Mouse (Mus musculus) neural tube, embryonic 14.5 days (tissue): ENCODE measurements at regions not wholly inside any gene's neighbourhood (a gene's known extent, or its start where the extent isn't known, plus 50 kb on each side); places are given as distances from the start of the nearest gene placed in this dataset.

ENCODE experiments used
- ATAC-seq: fragments of 200-750 bp; cut with Nextera tagmentation; 2 replicates; pipeline ENCODE4 v1.8.0; 2017; ENCODE audit warnings: low read depth, mild to moderate bottlenecking, moderate TSS enrichment, moderate library complexity
- H3K27ac ChIP-seq: fragments of 300-500 bp; sonication (generic); 2 replicates; pipeline ENCODE4 v1.5.1; 2014; ENCODE audit warnings: low read depth, mild to moderate bottlenecking, control low read depth, low read length, moderate library complexity, mixed read lengths
- H3K27me3 ChIP-seq: fragments of 300-500 bp; sonication (generic); 2 replicates; pipeline ENCODE4 v1.6.1; 2014; ENCODE audit warnings: low read length; ENCODE audit not compliant: control insufficient read depth, insufficient read depth
- H3K36me3 ChIP-seq: fragments of 300-500 bp; sonication (generic); 2 replicates; pipeline ENCODE4 v1.6.1; 2014; ENCODE audit warnings: low read length, mixed read lengths; ENCODE audit not compliant: control insufficient read depth, insufficient read depth
- H3K4me1 ChIP-seq: fragments of 300-500 bp; sonication (generic); 2 replicates; pipeline ENCODE4 v1.6.1; 2014; ENCODE audit warnings: low read length; ENCODE audit not compliant: control insufficient read depth, insufficient read depth
- H3K4me2 ChIP-seq: fragments of 300-500 bp; sonication (generic); 2 replicates; pipeline ENCODE4 v1.6.1; 2014; ENCODE audit warnings: mild to moderate bottlenecking, low read depth, low read length, control low read depth
- H3K4me3 ChIP-seq: fragments of 300-500 bp; sonication (generic); 2 replicates; pipeline ENCODE4 v1.5.1; 2014; ENCODE audit warnings: low read depth, low read length, control low read depth, mixed read lengths
- H3K9ac ChIP-seq: fragments of 300-500 bp; sonication (generic); replicated peaks from 2 replicates; pipeline ENCODE4 v1.6.1; 2014; ENCODE audit warnings: low read depth, mild to moderate bottlenecking, control low read depth, low read length, mixed read lengths
- H3K9me3 ChIP-seq: fragments of 300-500 bp; sonication (generic); 2 replicates; pipeline ENCODE4 v1.6.1; 2016; ENCODE audit warnings: low read length; ENCODE audit not compliant: control insufficient read depth
- WGBS: fragments of 180-500 bp; shearing (Covaris S2); extraction: QIAGEN DNeasy Blood & Tissue Kit; methylation state at CpG from one replicate; pipeline ENCODE4 v1.1.7; 2014; 5-methylcytosine and 5-hydroxymethylcytosine counted together

GRCm38 (mm10) chr6:97741427-97741826 lies 65.4 kb upstream of the Mitf start:
- H3K9me3 ChIP-seq: no peaks in the 10 kb centered on the region
- ATAC-seq: no peak
- no peak overlapping the region for H3K4me3 ChIP-seq
- H3K9ac ChIP-seq: no peak overlapping the region
- no peaks in the 10 kb centered on the region for H3K27me3 ChIP-seq
- H3K36me3 ChIP-seq: no peaks in the 10 kb centered on the region
- no peak overlapping the region for H3K27ac ChIP-seq
- 53% methylated on average over 13 of the region's 13 CpGs for WGBS
- no peak overlapping the region for H3K4me2 ChIP-seq
- no peaks in the 10 kb centered on the region for H3K4me1 ChIP-seq

GRCm38 (mm10) chr6:97740851-97741201 lies 66.0 kb upstream of the Mitf start:
- no peak overlapping the region for H3K9ac ChIP-seq
- no peak for ATAC-seq
- H3K36me3 ChIP-seq: no peaks in the 10 kb centered on the region
- no peaks in the 10 kb centered on the region for H3K4me1 ChIP-seq
- H3K9me3 ChIP-seq: no peaks in the 10 kb centered on the region
- no peak overlapping the region for H3K27ac ChIP-seq
- no peaks in the 10 kb centered on the region for H3K27me3 ChIP-seq
- no peak overlapping the region for H3K4me2 ChIP-seq
- H3K4me3 ChIP-seq: no peak overlapping the region
- whole genome bisulfite sequencing: 33% methylated on average over 11 of the region's 11 CpGs

GRCm38 (mm10) chr6:97740107-97740850 lies 66.6 kb upstream of the Mitf start:
- Histone ChIP-seq H3K9ac (no peak overlapping the region), H3K36me3 (no peaks in the 10 kb centered on the region), H3K4me3 (no peak overlapping the region), H3K27me3 (no peaks in the 10 kb centered on the region), H3K4me2 (no peak overlapping the region), H3K4me1 (no peaks in the 10 kb centered on the region), H3K9me3 (no peaks in the 10 kb centered on the region), H3K27ac (no peak overlapping the region)
- ATAC-seq: no peak
- 15% methylated on average over 13 of the region's 13 CpGs for WGBS

- Histone ChIP-seq H3K27ac (no peak overlapping the region), H3K4me2 (no peak overlapping the region), H3K9ac (no peak overlapping the region), H3K4me3 (no peak overlapping the region), H3K9me3 (no peaks in the 10 kb centered on the region), H3K4me1 (no peaks in the 10 kb centered on the region), H3K36me3 (no peaks in the 10 kb centered on the region), H3K27me3 (no peaks in the 10 kb centered on the region)
- 71% methylated on average over 4 of the region's 4 CpGs for WGBS
- ATAC-seq: no peak
These were observed 68.0 kb upstream of the Mitf start for GRCm38 (mm10) chr6:97738846-97739245.

- Histone ChIP-seq H3K9ac (no peak overlapping the region), H3K36me3 (no peaks in the 10 kb centered on the region), H3K4me3 (no peak overlapping the region), H3K27ac (no peak overlapping the region), H3K27me3 (no peaks in the 10 kb centered on the region), H3K4me2 (no peak overlapping the region), H3K9me3 (no peaks in the 10 kb centered on the region), H3K4me1 (peaks cover 5% of the 10 kb centered on the region; the same call in 1 of the 2 replicates)
- ATAC-seq: no peak
These were observed 76.0 kb upstream of the Mitf start for GRCm38 (mm10) chr6:97730835-97731234.

GRCm38 (mm10) chr6:97718184-97718910 lies 88.5 kb upstream of the Mitf start:
- no peak overlapping the region for H3K4me3 ChIP-seq
- no peak overlapping the region for H3K4me2 ChIP-seq
- no peak overlapping the region for H3K27ac ChIP-seq
- ATAC-seq: peak; percentile 28; the same call in 1 of the 2 replicates
- no peaks in the 10 kb centered on the region for H3K9me3 ChIP-seq
- WGBS: 20% methylated on average over 6 of the region's 6 CpGs
- no peaks in the 10 kb centered on the region for H3K4me1 ChIP-seq
- H3K9ac ChIP-seq: no peak overlapping the region
- H3K27me3 ChIP-seq: no peaks in the 10 kb centered on the region
- H3K36me3 ChIP-seq: no peaks in the 10 kb centered on the region

GRCm38 (mm10) chr6:97707401-97707800 lies 90.1 kb upstream of the Frmd4b start:
- Histone ChIP-seq H3K36me3 (no peaks in the 10 kb centered on the region), H3K27ac (no peak overlapping the region), H3K4me2 (no peak overlapping the region), H3K9me3 (no peaks in the 10 kb centered on the region), H3K9ac (no peak overlapping the region), H3K27me3 (no peaks in the 10 kb centered on the region), H3K4me1 (no peaks in the 10 kb centered on the region), H3K4me3 (no peak overlapping the region)
- 18% methylated on average over 2 of the region's 2 CpGs for WGBS
- ATAC-seq: no peak

GRCm38 (mm10) chr6:97704361-97704760 lies 87.0 kb upstream of the Frmd4b start:
- Histone ChIP-seq H3K9me3 (no peaks in the 10 kb centered on the region), H3K27ac (no peak overlapping the region), H3K9ac (no peak overlapping the region), H3K4me3 (no peak overlapping the region), H3K4me2 (no peak overlapping the region), H3K36me3 (no peaks in the 10 kb centered on the region), H3K4me1 (no peaks in the 10 kb centered on the region), H3K27me3 (no peaks in the 10 kb centered on the region)
- 71% methylated on average over 5 of the region's 5 CpGs for WGBS
- no peak for ATAC-seq

GRCm38 (mm10) chr6:97699752-97700098 lies 82.4 kb upstream of the Frmd4b start:
- no peak overlapping the region; the same call in 1 of the 2 replicates for H3K27ac ChIP-seq
- WGBS: 87% methylated on average over 3 of the region's 3 CpGs
- H3K4me2 ChIP-seq: no peak overlapping the region
- no peaks in the 10 kb centered on the region for H3K9me3 ChIP-seq
- H3K27me3 ChIP-seq: no peaks in the 10 kb centered on the region
- H3K9ac ChIP-seq: no peak overlapping the region
- H3K4me1 ChIP-seq: no peaks in the 10 kb centered on the region
- H3K4me3 ChIP-seq: no peak overlapping the region
- no peaks in the 10 kb centered on the region for H3K36me3 ChIP-seq
- ATAC-seq: peak; percentile 51
